In the genomic region with DNA sequence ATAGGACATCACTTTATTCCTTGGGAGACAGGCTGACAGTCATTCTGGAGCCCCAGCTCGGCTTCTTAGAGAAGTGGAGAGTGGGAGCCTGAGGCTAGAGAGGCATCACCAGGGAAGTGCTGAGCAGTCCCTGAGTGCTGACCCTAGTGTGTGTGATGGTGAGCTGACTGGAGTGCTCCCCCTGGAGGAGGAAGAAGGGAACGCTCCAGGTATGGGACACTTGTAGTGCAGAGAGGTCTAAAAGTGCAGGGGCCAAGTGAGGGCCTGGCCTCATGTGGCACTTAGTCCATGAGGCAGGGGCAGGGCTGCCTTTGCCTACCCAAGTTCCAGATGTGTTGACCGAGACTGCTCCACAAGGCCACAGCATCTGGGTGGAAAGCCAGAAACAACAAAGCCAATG, we compare ENCODE assay signal across 9 mouse cellular contexts. TPM values are rescaled to one million over a fixed set of nuclear protein-coding genes. Genes with fewer than 3 reads are reported as not detected.
DNase-seq lines count a peak whose midpoint lies in the region; ATAC-seq and TF ChIP-seq lines count a peak whose summit lies in the region.
"Had no signal": no experiment of that assay in that cellular context is flagged by ENCODE, and none has a peak within 500 bp of the region (broad histone marks: within the 10 kb centered on the region; RNA-seq: fewer than 3 reads in every experiment).

No protein-coding gene starts in this region.

- H3K4me3 ChIP-seq in midbrain, embryonic 11.5 days (ENCODE audit: low read depth, low read length), result no peak overlapping the region
- H3K4me3 ChIP-seq in midbrain, embryonic 13.5 days (replicated peaks), result no peak overlapping the region
- no peak overlapping the region for H3K4me3 ChIP-seq in liver, embryonic 14.5 days (ENCODE audit: insufficient read depth in 1 of 2, low read depth in 2 of 2, low read length in 2 of 2)
- H3K4me3 ChIP-seq: heart, embryonic 15.5 days had no signal

- H3K4me1 ChIP-seq in midbrain, embryonic 11.5 days (ENCODE audit: control insufficient read depth, insufficient read depth, low read length), result no peaks in the 10 kb centered on the region; the same call in 1 of the 2 replicates
- peaks cover 19% of the 10 kb centered on the region for H3K4me1 ChIP-seq in midbrain, embryonic 13.5 days (replicated peaks)
- H3K4me1 ChIP-seq in liver, embryonic 14.5 days (replicated peaks; ENCODE audit: control insufficient read depth in 2 of 2, insufficient read depth in 2 of 2, low read length in 1 of 2), result 0 out of 4 replicates have a peak, but pooled peaks cover 0 to 2% of the 10 kb centered on the region in 2 experiments

- intact Hi-C loops in heart, postnatal 36 days (cut with DNase I), result loop anchor here (10.0 kb wide), 1 partner anchor 539 kb away; no protein-coding TSS in a partner anchor

- H3K9me3 ChIP-seq in midbrain, embryonic 11.5 days (ENCODE audit: control insufficient read depth, low read length), result no peaks in the 10 kb centered on the region
- no peaks in the 10 kb centered on the region for H3K9me3 ChIP-seq in midbrain, embryonic 13.5 days
- no peaks in the 10 kb centered on the region for H3K9me3 ChIP-seq in liver, embryonic 14.5 days (ENCODE audit: control insufficient read depth, low read length)
- H3K9me3 ChIP-seq: heart, embryonic 15.5 days had no signal

- no peak for TF ChIP-seq EP300 in liver, embryonic 14.5 days (IDR thresholded peaks at IDR 0.05; ENCODE audit: low read depth)

- peak; percentile 93 for DNase-seq in midbrain, embryonic 11.5 days (ENCODE audit: low spot score, missing footprints)
- DNase-seq in NIH3T3 (ENCODE audit: low read depth), result peak; percentile 68
- peak; percentile 63 to 73 for DNase-seq in cerebellum, postnatal 25 days
- peak; percentile 53 to 69 for DNase-seq in heart, postnatal 36 days
- peak; percentile 26 to 33 (median 31) for DNase-seq in liver, embryonic 14.5 days (ENCODE audit: low read depth in 3 of 3, low spot score in 3 of 3)
- peak; percentile 47 for DNase-seq in right cerebral cortex, postnatal 14 days

- peak; percentile 89 for TF ChIP-seq CTCF in liver, embryonic 14.5 days (IDR thresholded peaks at IDR 0.05; ENCODE audit: low read depth)

- H3K4me2 ChIP-seq in midbrain, embryonic 11.5 days, result no peak overlapping the region
- no peak overlapping the region for H3K4me2 ChIP-seq in midbrain, embryonic 13.5 days (replicated peaks)
- no peak overlapping the region for H3K4me2 ChIP-seq in liver, embryonic 14.5 days (ENCODE audit: low read depth)

- no peak overlapping the region for H3K27ac ChIP-seq in midbrain, embryonic 11.5 days (ENCODE audit: low read depth, low read length)
- H3K27ac ChIP-seq in midbrain, embryonic 13.5 days, result no peak overlapping the region
- H3K27ac ChIP-seq in liver, embryonic 14.5 days, result no peak overlapping the region

- no peaks in the 10 kb centered on the region for H3K36me3 ChIP-seq in midbrain, embryonic 11.5 days (ENCODE audit: control insufficient read depth, insufficient read depth, low read length)
- H3K36me3 ChIP-seq in midbrain, embryonic 13.5 days, result no peaks in the 10 kb centered on the region
- no peaks in the 10 kb centered on the region for H3K36me3 ChIP-seq in liver, embryonic 14.5 days (replicated peaks; ENCODE audit: control insufficient read depth, insufficient read depth, low read depth)
- H3K36me3 ChIP-seq: heart, embryonic 15.5 days had no signal

- peak; percentile 31; the same call in 1 of the 2 replicates for ATAC-seq in midbrain, embryonic 11.5 days (ENCODE audit: low FRiP score)
- no peak for ATAC-seq in midbrain, embryonic 13.5 days
- ATAC-seq in liver, embryonic 14.5 days (ENCODE audit: insufficient read depth), result no peak
- no peak for ATAC-seq in inflammation-experienced regulatory T-cells, adult 6 months

- WGBS in midbrain, embryonic 11.5 days, result 48% methylated on average over 3 of the region's 3 CpGs
- 42% methylated on average over 3 of the region's 3 CpGs for WGBS in midbrain, embryonic 13.5 days
- WGBS in liver, embryonic 14.5 days (ENCODE audit: insufficient replicate concordance), result 24% methylated on average over 3 of the region's 3 CpGs

- H3K9ac ChIP-seq in midbrain, embryonic 11.5 days (ENCODE audit: low read length), result no peak overlapping the region
- H3K9ac ChIP-seq in midbrain, embryonic 13.5 days (replicated peaks), result no peak overlapping the region
- no peak overlapping the region for H3K9ac ChIP-seq in liver, embryonic 14.5 days (replicated peaks)

- no peaks in the 10 kb centered on the region for H3K27me3 ChIP-seq in midbrain, embryonic 11.5 days (ENCODE audit: control insufficient read depth, insufficient read depth, low read length)
- no peaks in the 10 kb centered on the region for H3K27me3 ChIP-seq in midbrain, embryonic 13.5 days
- no peaks in the 10 kb centered on the region for H3K27me3 ChIP-seq in liver, embryonic 14.5 days (ENCODE audit: control insufficient read depth, insufficient read depth, low read length)
- H3K27me3 ChIP-seq: heart, embryonic 15.5 days had no signal

RNA-seq across cellular contexts. Expression of gene Mdfi, which starts 39.0 kb away (rescaled TPM):
- 24.7 and 25.7 TPM in 2 replicates for polyA plus RNA-seq in midbrain, embryonic 11.5 days (2014; fragmentation: Nextera tagmentation; extraction: Ambion mirVana)
- 2.8 and 4.4 TPM in 2 replicates for polyA plus RNA-seq in midbrain, embryonic 13.5 days (2015; fragmentation: Nextera tagmentation; extraction: Ambion mirVana)
- total RNA-seq in heart, postnatal 36 days (2021), result 1 to 10 TPM in 1 of 2 experiments, under 1 TPM in 1; 0.81 to 3.1 TPM
- 5.2 and 7.1 TPM in 2 replicates for polyA plus RNA-seq in liver, embryonic 14.5 days (2012; rRNA removed)
- 1.7 and 1.9 TPM in 2 replicates for polyA plus RNA-seq in liver, embryonic 14.5 days (2014; fragmentation: Nextera tagmentation; extraction: Ambion mirVana)
- not detected for polyA plus RNA-seq in inflammation-experienced regulatory T-cells, adult 6 months (2017; shearing (Covaris generic))

RNA-seq across cellular contexts. Expression of gene Tfeb, which starts 58.6 kb away (rescaled TPM):
- polyA plus RNA-seq in midbrain, embryonic 11.5 days (2014; fragmentation: Nextera tagmentation; extraction: Ambion mirVana), result 1.4 and 2.1 TPM in 2 replicates
- polyA plus RNA-seq in midbrain, embryonic 13.5 days (2015; fragmentation: Nextera tagmentation; extraction: Ambion mirVana), result 1.8 and 2.0 TPM in 2 replicates
- 10 to 100 TPM; 39.9 to 44.8 TPM for total RNA-seq in heart, postnatal 36 days (2021)
- 2.4 and 2.9 TPM in 2 replicates for polyA plus RNA-seq in liver, embryonic 14.5 days (2012; rRNA removed)
- polyA plus RNA-seq in liver, embryonic 14.5 days (2014; fragmentation: Nextera tagmentation; extraction: Ambion mirVana), result 3.2 and 3.7 TPM in 2 replicates
- 10 to 100 TPM in 1 of 3 experiments, 1 to 10 TPM in 2; 5.6 to 10.6 (median 6.5) TPM for polyA plus RNA-seq in inflammation-experienced regulatory T-cells, adult 6 months (2017; shearing (Covaris generic))

Comparison
In these comparisons a context has a peak if more than half of its experiments do, and no peak if none do; other contexts are left out.
1. DNase-seq: peak in every context shown above with its lines; median percentile 93 in midbrain, embryonic 11.5 days; 68 in NIH3T3; 68 in cerebellum, postnatal 25 days; 61 in heart, postnatal 36 days; 47 in right cerebral cortex, postnatal 14 days; 31 in liver, embryonic 14.5 days.